Mouse (Mus musculus): Measurements from ENCODE around the gene Ppm1h. TPM values are rescaled to one million over a fixed set of nuclear protein-coding genes. Genes with fewer than 3 reads are reported as not detected.

Ppm1h gene
- total and polyA plus RNA-seq, 2 experiments from 2014 or later = 4.9 to 6.1 TPM

GRCm38 (mm10) chr10:122939546-122939945 is 261.0 kb downstream of the Ppm1h start:
- H3K4me1 ChIP-seq (ENCODE audit: control insufficient read depth, insufficient read depth) = no peaks in the 10 kb centered on the region
- no peak overlapping the region for H3K27ac ChIP-seq (ENCODE audit: low read depth)
- H3K9me3 ChIP-seq (replicated peaks; ENCODE audit: control insufficient read depth, low read length) = no peaks in the 10 kb centered on the region
- no peak overlapping the region for H3K4me3 ChIP-seq (ENCODE audit: low read depth, low read length)
- 0 out of 2 replicates have a peak, but pooled peaks cover 6% of the 10 kb centered on the region for H3K36me3 ChIP-seq (replicated peaks; ENCODE audit: control insufficient read depth, insufficient read depth, low read length)
- TF ChIP-seq CTCF (IDR thresholded peaks at IDR 0.05; ENCODE audit: low read depth) = no peak
- no peak for TF ChIP-seq EP300 (IDR thresholded peaks at IDR 0.05; ENCODE audit: low read depth)
- no peaks in the 10 kb centered on the region for H3K27me3 ChIP-seq (ENCODE audit: control insufficient read depth, insufficient read depth, low read length)
- no peak for ATAC-seq (ENCODE audit: insufficient read depth, low read depth)
- DNase-seq (ENCODE audit: low spot score) = no peak
- H3K4me2 ChIP-seq (ENCODE audit: low read depth, low read length) = no peak overlapping the region
- no peak overlapping the region for H3K9ac ChIP-seq (replicated peaks; ENCODE audit: low read depth, low read length)
- WGBS = 93% methylated on average over 10 of the region's 10 CpGs

GRCm38 (mm10) chr10:122942771-122943170 is 264.2 kb downstream of the Ppm1h start:
- Histone ChIP-seq H3K4me3 (ENCODE audit: low read depth, low read length) (no peak overlapping the region), H3K4me1 (ENCODE audit: control insufficient read depth, insufficient read depth) (no peaks in the 10 kb centered on the region), H3K36me3 (replicated peaks; ENCODE audit: control insufficient read depth, insufficient read depth, low read length) (0 out of 2 replicates have a peak, but pooled peaks cover 6% of the 10 kb centered on the region), H3K9ac (replicated peaks; ENCODE audit: low read depth, low read length) (no peak overlapping the region), H3K4me2 (ENCODE audit: low read depth, low read length) (no peak overlapping the region), H3K27ac (ENCODE audit: low read depth) (no peak overlapping the region), H3K27me3 (ENCODE audit: control insufficient read depth, insufficient read depth, low read length) (no peaks in the 10 kb centered on the region), H3K9me3 (replicated peaks; ENCODE audit: control insufficient read depth, low read length) (no peaks in the 10 kb centered on the region)
- ATAC-seq (ENCODE audit: insufficient read depth, low read depth) = no peak
- DNase-seq (ENCODE audit: low spot score) = no peak
- no peak for TF ChIP-seq CTCF (IDR thresholded peaks at IDR 0.05; ENCODE audit: low read depth)
- no peak for TF ChIP-seq EP300 (IDR thresholded peaks at IDR 0.05; ENCODE audit: low read depth)
- 73% methylated on average over 7 of the region's 7 CpGs for WGBS

- TF ChIP-seq CTCF (IDR thresholded peaks at IDR 0.05; ENCODE audit: low read depth) = no peak
- TF ChIP-seq EP300 (IDR thresholded peaks at IDR 0.05; ENCODE audit: low read depth) = no peak
- DNase-seq (ENCODE audit: low spot score) (no peak), ATAC-seq (ENCODE audit: insufficient read depth, low read depth) (no peak)
- no peak overlapping the region for H3K4me3 ChIP-seq (ENCODE audit: low read depth, low read length)
- no peak overlapping the region for H3K4me2 ChIP-seq (ENCODE audit: low read depth, low read length)
- H3K9ac ChIP-seq (replicated peaks; ENCODE audit: low read depth, low read length) = no peak overlapping the region
- H3K27me3 ChIP-seq (ENCODE audit: control insufficient read depth, insufficient read depth, low read length) = no peaks in the 10 kb centered on the region
- no peaks in the 10 kb centered on the region for H3K9me3 ChIP-seq (replicated peaks; ENCODE audit: control insufficient read depth, low read length)
- 59% methylated on average over 6 of the region's 6 CpGs for WGBS
- H3K4me1 ChIP-seq (ENCODE audit: control insufficient read depth, insufficient read depth) = no peaks in the 10 kb centered on the region
- H3K36me3 ChIP-seq (replicated peaks; ENCODE audit: control insufficient read depth, insufficient read depth, low read length) = 0 out of 2 replicates have a peak, but pooled peaks cover 6% of the 10 kb centered on the region
- no peak overlapping the region for H3K27ac ChIP-seq (ENCODE audit: low read depth)
Measured at GRCm38 (mm10) chr10:122943824-122944223, 265.3 kb downstream of the Ppm1h start.

GRCm38 (mm10) chr10:122944888-122945287 is 266.3 kb downstream of the Ppm1h start:
- Histone ChIP-seq H3K36me3 (replicated peaks; ENCODE audit: control insufficient read depth, insufficient read depth, low read length) (0 out of 2 replicates have a peak, but pooled peaks cover 6% of the 10 kb centered on the region), H3K4me3 (ENCODE audit: low read depth, low read length) (no peak overlapping the region), H3K27me3 (ENCODE audit: control insufficient read depth, insufficient read depth, low read length) (no peaks in the 10 kb centered on the region), H3K27ac (ENCODE audit: low read depth) (no peak overlapping the region), H3K4me1 (ENCODE audit: control insufficient read depth, insufficient read depth) (no peaks in the 10 kb centered on the region), H3K4me2 (ENCODE audit: low read depth, low read length) (no peak overlapping the region), H3K9me3 (replicated peaks; ENCODE audit: control insufficient read depth, low read length) (no peaks in the 10 kb centered on the region), H3K9ac (replicated peaks; ENCODE audit: low read depth, low read length) (no peak overlapping the region)
- WGBS = 72% methylated on average over 5 of the region's 5 CpGs
- DNase-seq (ENCODE audit: low spot score) = no peak
- no peak for TF ChIP-seq CTCF (IDR thresholded peaks at IDR 0.05; ENCODE audit: low read depth)
- TF ChIP-seq EP300 (IDR thresholded peaks at IDR 0.05; ENCODE audit: low read depth) = no peak
- ATAC-seq (ENCODE audit: insufficient read depth, low read depth) = no peak

GRCm38 (mm10) chr10:122950966-122951365 is 272.4 kb downstream of the Ppm1h start:
- H3K4me2 ChIP-seq (ENCODE audit: low read depth, low read length) = no peak overlapping the region
- WGBS = 85% methylated on average over 6 of the region's 6 CpGs
- TF ChIP-seq CTCF (IDR thresholded peaks at IDR 0.05; ENCODE audit: low read depth) (no peak), EP300 (IDR thresholded peaks at IDR 0.05; ENCODE audit: low read depth) (no peak)
- no peaks in the 10 kb centered on the region for H3K36me3 ChIP-seq (replicated peaks; ENCODE audit: control insufficient read depth, insufficient read depth, low read length)
- no peaks in the 10 kb centered on the region for H3K27me3 ChIP-seq (ENCODE audit: control insufficient read depth, insufficient read depth, low read length)
- ATAC-seq (ENCODE audit: insufficient read depth, low read depth) (no peak), DNase-seq (ENCODE audit: low spot score) (no peak)
- no peaks in the 10 kb centered on the region for H3K4me1 ChIP-seq (ENCODE audit: control insufficient read depth, insufficient read depth)
- H3K9ac ChIP-seq (replicated peaks; ENCODE audit: low read depth, low read length) = no peak overlapping the region
- H3K27ac ChIP-seq (ENCODE audit: low read depth) = no peak overlapping the region
- H3K9me3 ChIP-seq (replicated peaks; ENCODE audit: control insufficient read depth, low read length) = no peaks in the 10 kb centered on the region
- H3K4me3 ChIP-seq (ENCODE audit: low read depth, low read length) = no peak overlapping the region

- Histone ChIP-seq H3K36me3 (replicated peaks; ENCODE audit: control insufficient read depth, insufficient read depth, low read length) (no peaks in the 10 kb centered on the region), H3K27ac (ENCODE audit: low read depth) (no peak overlapping the region), H3K4me1 (ENCODE audit: control insufficient read depth, insufficient read depth) (no peaks in the 10 kb centered on the region), H3K4me2 (ENCODE audit: low read depth, low read length) (no peak overlapping the region), H3K9me3 (replicated peaks; ENCODE audit: control insufficient read depth, low read length) (no peaks in the 10 kb centered on the region), H3K9ac (replicated peaks; ENCODE audit: low read depth, low read length) (no peak overlapping the region), H3K27me3 (ENCODE audit: control insufficient read depth, insufficient read depth, low read length) (no peaks in the 10 kb centered on the region), H3K4me3 (ENCODE audit: low read depth, low read length) (no peak overlapping the region)
- WGBS = 79% methylated on average over 9 of the region's 9 CpGs
- TF ChIP-seq EP300 (IDR thresholded peaks at IDR 0.05; ENCODE audit: low read depth) (no peak), CTCF (IDR thresholded peaks at IDR 0.05; ENCODE audit: low read depth) (no peak)
- no peak for DNase-seq (ENCODE audit: low spot score)
- ATAC-seq (ENCODE audit: insufficient read depth, low read depth) = no peak
Measured at GRCm38 (mm10) chr10:122953576-122953975, 275.0 kb downstream of the Ppm1h start.
